Mouse (Mus musculus): ENCODE measurements around the gene Zswim9.

Gene Zswim9

GRCm38 (mm10) chr7:13268749-13269260 is 9.7 kb downstream of the Zswim9 start:
- DNase-seq (ENCODE audit: low spot score) = no peak

GRCm38 (mm10) chr7:13264396-13264795 is 14.1 kb downstream of the Zswim9 start:
- DNase-seq (ENCODE audit: low spot score) = no peak

GRCm38 (mm10) chr7:13263851-13264250 is 14.7 kb downstream of the Zswim9 start:
- no peak for DNase-seq (ENCODE audit: low spot score)

GRCm38 (mm10) chr7:13260746-13261700 is 17.5 kb downstream of the Zswim9 start:
- no peak for DNase-seq (ENCODE audit: low spot score)

- no peak for DNase-seq (ENCODE audit: low spot score)
Observed at GRCm38 (mm10) chr7:13212720-13213119, 65.8 kb downstream of the Zswim9 start, which contains the start of gene Vmn1r89. TSS of gene Vmn1r89 (plus strand) at chr7:13213020.

All from c-Kit-positive CD71-positive TER-119-positive erythroid progenitor cells, embryonic 14.5 days (primary cell).